Mouse (Mus musculus) liver, postnatal 0 days (tissue): ENCODE measurements around the gene Prickle2. TPM values are rescaled to one million over a fixed set of nuclear protein-coding genes. Genes with fewer than 3 reads are reported as not detected.

ENCODE experiments used
- ATAC-seq: fragments of 200-750 bp; cut with Nextera tagmentation; 2 replicates; pipeline ENCODE4 v1.8.0; 2017; ENCODE audit warnings: mild to moderate bottlenecking, moderate library complexity
- DNase-seq: peaks from one replicate; pipeline ENCODE4 v3.0.0-alpha.2; 2016
- H3K27ac ChIP-seq: fragments of 300-500 bp; sonication (generic); 2 replicates; pipeline ENCODE4 v1.5.1; 2014; ENCODE audit warnings: antibody characterized with exemption, moderate library complexity, mild to moderate bottlenecking, low read depth
- H3K27me3 ChIP-seq: fragments of 300-500 bp; sonication (generic); 2 replicates; pipeline ENCODE4 v1.6.1; 2014; ENCODE audit warnings: low read length, control low read depth, mixed read lengths; ENCODE audit not compliant: insufficient read depth
- H3K36me3 ChIP-seq: fragments of 300-500 bp; sonication (generic); replicated peaks from 2 replicates; pipeline ENCODE4 v1.6.1; 2014; ENCODE audit warnings: mild to moderate bottlenecking, control low read depth, low read length, moderate library complexity, mixed read lengths; ENCODE audit not compliant: insufficient read depth
- H3K4me1 ChIP-seq: fragments of 300-500 bp; sonication (generic); 2 replicates; pipeline ENCODE4 v1.6.1; 2014; ENCODE audit warnings: antibody characterized with exemption, mild to moderate bottlenecking, control low read depth; ENCODE audit not compliant: insufficient read depth
- H3K4me2 ChIP-seq: fragments of 300-500 bp; sonication (generic); 2 replicates; pipeline ENCODE4 v1.6.1; 2014; ENCODE audit warnings: low read depth, mild to moderate bottlenecking, low read length, moderate library complexity, mixed read lengths
- H3K4me3 ChIP-seq: fragments of 300-500 bp; sonication (generic); 2 replicates; pipeline ENCODE4 v1.5.1; 2014; ENCODE audit warnings: low read depth, low read length
- H3K9ac ChIP-seq: fragments of 300-500 bp; sonication (generic); replicated peaks from 2 replicates; pipeline ENCODE4 v1.6.1; 2014; ENCODE audit warnings: mild to moderate bottlenecking, moderate library complexity
- H3K9me3 ChIP-seq: fragments of 300-500 bp; sonication (generic); 2 replicates; pipeline ENCODE4 v1.6.1; 2016; ENCODE audit warnings: mild to moderate bottlenecking, control low read depth, low read length, mixed read lengths
- CTCF ChIP-seq: sonication (generic); IDR thresholded peaks from 2 replicates; pipeline ENCODE4 v1.5.1; 2016; ENCODE audit warnings: antibody characterized with exemption, low read depth
- EP300 ChIP-seq: IDR thresholded peaks from 2 replicates; pipeline ENCODE4 v1.6.1; 2016; ENCODE audit warnings: antibody characterized with exemption, low read depth, mild to moderate bottlenecking
- WGBS: fragments of 180-500 bp; shearing (Covaris S2); extraction: QIAGEN DNeasy Blood & Tissue Kit; methylation state at CpG from one replicate; pipeline ENCODE4 v1.1.7; 2014; ENCODE audit not compliant: insufficient replicate concordance; 5-methylcytosine and 5-hydroxymethylcytosine counted together
- polyA plus RNA-seq: library from polyadenylated mRNA; unstranded; fragments of >200 nt; fragmentation: Nextera tagmentation; extraction: Ambion mirVana; gene quantifications from 2 replicates; pipeline ENCODE4 v1.2.1, GENCODE M21; 2015

Gene Prickle2
- polyA plus RNA-seq: 0.27 and 0.28 TPM in 2 replicates

DNA sequence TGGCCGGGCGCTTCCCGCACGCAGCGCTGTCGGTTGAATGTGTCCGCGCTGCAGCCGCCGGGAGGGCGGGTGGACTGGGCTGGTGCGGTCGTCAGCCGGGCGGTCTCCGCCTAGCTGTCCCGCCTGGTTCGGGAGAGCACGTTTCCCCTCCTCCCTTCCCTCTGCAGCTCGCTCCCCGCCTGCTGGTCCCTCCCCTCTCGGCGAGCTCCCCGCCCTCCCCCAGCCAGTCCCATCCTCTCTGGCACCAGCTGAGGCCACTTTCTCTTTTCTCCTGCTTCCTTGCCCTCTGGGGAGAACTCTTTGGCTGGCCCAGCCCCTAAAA lies at the start of gene Prickle2:
TSS of gene Prickle2 (minus strand) at position 11 of the 322 bp plus-strand sequence.
- TF ChIP-seq EP300 (no peak), CTCF (no peak)
- Histone ChIP-seq H3K4me2 (peak within 1 kb of the TSS; percentile 79), H3K4me3 (peak within 1 kb of the TSS; percentile 51), H3K4me1 (peaks cover 5% of the 10 kb centered on the region; the same call in 1 of the 2 replicates), H3K27ac (no peak within 1 kb of the TSS), H3K36me3 (no peaks in the 10 kb centered on the region), H3K9ac (no peak within 1 kb of the TSS), H3K27me3 (peaks cover 25% of the 10 kb centered on the region; the same call in 1 of the 2 replicates), H3K9me3 (no peaks in the 10 kb centered on the region)
- peak; percentile 57 for DNase-seq
- ATAC-seq: peak; percentile 62
- 0% methylated on average over 14 of the region's 24 CpGs for WGBS

DNA sequence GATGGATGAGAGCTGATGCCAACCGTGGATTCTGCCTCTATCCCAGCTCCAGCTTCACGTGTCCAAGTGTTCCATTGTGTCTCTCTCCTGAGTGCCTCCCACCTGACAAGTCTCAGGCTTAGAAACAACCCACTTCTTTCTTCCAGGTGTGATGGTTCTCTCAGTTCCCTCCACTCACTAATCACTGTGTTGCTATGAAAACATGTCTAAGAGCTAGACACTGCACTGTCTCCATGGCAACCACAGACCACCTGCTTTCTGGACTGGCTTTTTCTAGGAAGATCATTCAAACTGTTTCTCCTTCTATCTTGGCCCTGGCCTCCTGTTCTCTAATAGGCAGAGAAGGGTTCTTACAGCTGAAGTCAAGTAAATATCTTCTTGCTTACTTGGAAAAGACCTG lies 46.8 kb upstream of the Prickle2 start:
- H3K27ac ChIP-seq: no peak overlapping the region
- H3K4me3 ChIP-seq: no peak overlapping the region
- DNase-seq (no peak), ATAC-seq (no peak)
- H3K9me3 ChIP-seq: no peaks in the 10 kb centered on the region
- no peak for TF ChIP-seq EP300
- no peak for TF ChIP-seq CTCF
- H3K4me2 ChIP-seq: no peak overlapping the region
- no peaks in the 10 kb centered on the region for H3K4me1 ChIP-seq
- 84% methylated on average over 2 of the region's 2 CpGs for WGBS
- no peaks in the 10 kb centered on the region for H3K36me3 ChIP-seq
- no peak overlapping the region for H3K9ac ChIP-seq
- no peaks in the 10 kb centered on the region for H3K27me3 ChIP-seq

DNA sequence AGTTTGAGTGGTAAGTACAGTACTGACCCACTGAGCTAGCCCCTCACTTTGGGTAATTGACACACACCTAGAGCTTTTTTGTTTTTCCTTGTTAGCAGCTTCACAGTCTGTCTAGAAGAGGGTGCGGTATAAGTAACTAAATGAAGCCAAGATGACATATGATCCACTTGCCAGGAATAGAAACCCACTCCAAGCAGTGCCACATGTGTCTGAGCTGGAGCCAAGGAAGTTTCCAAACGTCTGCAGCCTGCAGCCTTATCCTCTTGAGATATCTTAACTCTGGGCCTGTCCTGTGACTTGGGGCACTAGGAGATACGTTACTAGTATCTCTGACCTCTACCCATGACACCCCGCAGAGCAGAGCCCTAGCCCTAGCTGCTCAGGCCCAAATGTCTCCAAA lies 43.5 kb upstream of the Prickle2 start:
- Histone ChIP-seq H3K4me1 (no peaks in the 10 kb centered on the region), H3K27me3 (no peaks in the 10 kb centered on the region), H3K4me2 (no peak overlapping the region), H3K27ac (no peak overlapping the region), H3K36me3 (no peaks in the 10 kb centered on the region), H3K4me3 (no peak overlapping the region), H3K9ac (no peak overlapping the region), H3K9me3 (no peaks in the 10 kb centered on the region)
- no peak for TF ChIP-seq CTCF
- TF ChIP-seq EP300: no peak
- WGBS: 61% methylated on average over 4 of the region's 4 CpGs
- DNase-seq: no peak
- no peak for ATAC-seq

DNA sequence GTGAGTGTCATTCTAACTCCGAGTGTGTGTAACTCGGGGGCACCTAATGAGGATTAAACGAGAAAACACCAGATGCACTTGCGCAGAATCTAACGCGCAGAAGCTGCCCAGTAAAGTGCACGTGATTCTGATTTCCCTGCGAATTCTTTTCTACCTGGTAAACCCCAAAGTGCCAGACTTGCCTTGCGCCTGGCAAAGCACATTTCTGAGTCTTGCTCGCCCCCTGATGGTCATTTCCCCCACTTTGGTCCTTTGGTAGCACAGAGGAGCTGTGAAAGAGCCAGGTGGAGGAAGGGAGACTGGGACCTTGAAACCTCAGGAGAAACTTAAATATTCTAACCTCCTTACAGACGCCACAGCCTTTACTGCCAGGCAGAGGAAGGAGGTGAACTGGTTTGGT lies 37.6 kb upstream of the Prickle2 start:
- H3K9me3 ChIP-seq: no peaks in the 10 kb centered on the region
- TF ChIP-seq CTCF: peak; percentile 34; the same call in 1 of the 2 replicates
- TF ChIP-seq EP300: no peak
- H3K4me2 ChIP-seq: no peak overlapping the region
- WGBS: 18% methylated on average over 11 of the region's 11 CpGs
- no peaks in the 10 kb centered on the region for H3K36me3 ChIP-seq
- no peak for DNase-seq
- H3K4me3 ChIP-seq: no peak overlapping the region
- H3K27ac ChIP-seq: no peak overlapping the region
- no peaks in the 10 kb centered on the region for H3K27me3 ChIP-seq
- H3K9ac ChIP-seq: no peak overlapping the region
- no peaks in the 10 kb centered on the region for H3K4me1 ChIP-seq
- no peak for ATAC-seq

DNA sequence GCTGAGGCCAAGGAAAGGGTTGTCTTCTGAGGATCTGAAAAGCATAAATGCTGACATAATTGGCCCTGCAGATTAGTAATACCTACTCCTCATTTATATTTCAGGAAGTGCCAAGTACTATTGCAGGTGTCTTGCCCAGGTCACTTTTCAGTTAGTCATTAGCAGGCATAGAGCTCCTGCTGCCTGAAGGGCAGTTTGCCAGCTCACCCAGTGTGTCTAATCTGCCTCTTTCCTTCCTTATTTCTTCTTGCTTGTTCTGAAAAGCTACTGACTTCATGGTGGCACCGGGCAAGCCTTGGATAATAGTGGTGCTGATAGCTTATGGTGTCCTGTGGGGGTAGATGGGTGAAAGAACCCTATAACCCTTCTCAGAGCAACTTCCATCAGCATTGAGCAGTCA lies 31.2 kb upstream of the Prickle2 start:
- no peak overlapping the region for H3K4me2 ChIP-seq
- TF ChIP-seq CTCF (no peak), EP300 (no peak)
- H3K36me3 ChIP-seq: no peaks in the 10 kb centered on the region
- no peak for DNase-seq
- WGBS: 71% methylated on average over 1 of the region's 1 CpGs
- no peak overlapping the region for H3K9ac ChIP-seq
- no peak overlapping the region for H3K4me3 ChIP-seq
- H3K27ac ChIP-seq: no peak overlapping the region
- ATAC-seq: no peak
- H3K9me3 ChIP-seq: no peaks in the 10 kb centered on the region
- H3K4me1 ChIP-seq: no peaks in the 10 kb centered on the region
- H3K27me3 ChIP-seq: no peaks in the 10 kb centered on the region

DNA sequence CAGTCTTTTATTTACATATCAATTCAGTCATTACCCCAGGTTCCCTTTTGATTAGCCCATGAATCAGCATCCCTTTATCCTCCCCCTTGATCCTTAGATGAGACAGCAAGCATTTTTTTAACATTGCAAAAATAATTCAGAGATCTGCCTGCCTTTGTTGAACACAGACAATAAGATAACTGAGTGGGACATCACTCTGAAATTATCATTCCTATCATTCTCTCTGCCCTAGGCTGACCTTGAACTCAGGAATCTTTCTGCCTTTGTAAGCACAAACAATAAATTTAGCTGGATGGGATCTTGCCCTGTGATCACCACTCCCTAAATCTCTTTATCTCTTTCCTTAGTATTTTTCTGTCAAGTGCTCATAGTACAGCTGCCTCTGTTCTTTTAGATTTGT lies 27.7 kb upstream of the Prickle2 start:
- no peaks in the 10 kb centered on the region for H3K4me1 ChIP-seq
- H3K27ac ChIP-seq: no peak overlapping the region
- TF ChIP-seq EP300: no peak
- no peak for TF ChIP-seq CTCF
- no peaks in the 10 kb centered on the region for H3K36me3 ChIP-seq
- no peaks in the 10 kb centered on the region for H3K9me3 ChIP-seq
- no peak overlapping the region for H3K9ac ChIP-seq
- ATAC-seq: no peak
- H3K4me3 ChIP-seq: no peak overlapping the region
- no peaks in the 10 kb centered on the region for H3K27me3 ChIP-seq
- no peak for DNase-seq
- no peak overlapping the region for H3K4me2 ChIP-seq

DNA sequence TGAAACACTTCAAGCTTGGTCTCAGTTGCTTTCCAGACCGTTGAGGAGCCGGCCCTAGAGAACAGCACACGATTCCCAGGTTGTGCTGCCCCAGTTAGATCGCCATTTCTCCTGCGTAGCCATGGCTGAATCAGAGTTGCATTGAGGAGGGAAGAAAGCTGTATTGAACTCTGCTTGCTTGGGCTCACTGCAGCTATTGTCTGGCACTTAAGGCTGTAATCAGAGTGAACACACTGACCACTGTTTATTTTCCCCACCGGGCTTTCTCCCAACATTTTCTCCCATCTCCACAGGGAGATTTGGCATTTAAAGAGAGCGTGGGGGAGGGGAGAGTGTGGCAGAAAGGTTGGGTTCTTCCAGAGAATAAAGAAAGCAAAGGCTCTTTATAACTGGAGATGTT lies 22.6 kb upstream of the Prickle2 start:
- no peak overlapping the region for H3K9ac ChIP-seq
- no peaks in the 10 kb centered on the region for H3K27me3 ChIP-seq
- 40% methylated on average over 7 of the region's 7 CpGs for WGBS
- ATAC-seq (no peak), DNase-seq (no peak)
- no peak overlapping the region for H3K27ac ChIP-seq
- H3K4me1 ChIP-seq: no peaks in the 10 kb centered on the region
- TF ChIP-seq CTCF (no peak), EP300 (no peak)
- no peaks in the 10 kb centered on the region for H3K36me3 ChIP-seq
- no peaks in the 10 kb centered on the region for H3K9me3 ChIP-seq
- H3K4me2 ChIP-seq: no peak overlapping the region
- H3K4me3 ChIP-seq: no peak overlapping the region
